Mouse (Mus musculus): Measurements from ENCODE around the gene Bmp8a. TPM values are rescaled to one million over a fixed set of nuclear protein-coding genes. Genes with fewer than 3 reads are reported as not detected.
"Not testable (repeated sequence)": the region's sequence is repeated elsewhere in the genome, so short reads cannot be mapped to it uniquely, and the experiment has no call there.

Bmp8a gene
- total RNA-seq, 2 experiments from 2014 or later = not detected

GRCm38 (mm10) chr4:123293661-123294443, 49.2 kb downstream of the Bmp8a start:
- no peak for ATAC-seq (replicated peaks; ENCODE audit: low FRiP score, poor library complexity, severe bottlenecking)

DNA sequence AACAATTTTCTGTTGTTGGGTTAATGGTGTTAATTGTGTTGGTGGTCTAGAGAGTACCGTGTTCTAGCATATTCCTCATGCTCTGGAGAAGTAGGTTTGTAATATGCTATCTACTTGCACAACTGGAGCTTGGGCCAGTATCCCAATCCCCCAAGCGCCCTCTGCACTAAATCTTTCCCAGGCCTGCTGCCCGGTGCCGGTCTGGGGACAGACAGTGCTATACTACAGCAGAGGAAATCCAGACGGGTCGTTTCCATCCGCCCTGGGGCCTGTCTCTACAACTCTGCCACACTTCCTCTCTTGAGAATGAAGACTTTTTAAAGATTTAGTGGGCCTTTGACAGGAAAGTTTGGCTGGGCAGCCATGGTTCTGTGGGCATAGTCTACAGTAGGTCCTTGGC, 50.1 kb downstream of the Bmp8a start:
- no peak for ATAC-seq (replicated peaks; ENCODE audit: low FRiP score, poor library complexity, severe bottlenecking)

DNA sequence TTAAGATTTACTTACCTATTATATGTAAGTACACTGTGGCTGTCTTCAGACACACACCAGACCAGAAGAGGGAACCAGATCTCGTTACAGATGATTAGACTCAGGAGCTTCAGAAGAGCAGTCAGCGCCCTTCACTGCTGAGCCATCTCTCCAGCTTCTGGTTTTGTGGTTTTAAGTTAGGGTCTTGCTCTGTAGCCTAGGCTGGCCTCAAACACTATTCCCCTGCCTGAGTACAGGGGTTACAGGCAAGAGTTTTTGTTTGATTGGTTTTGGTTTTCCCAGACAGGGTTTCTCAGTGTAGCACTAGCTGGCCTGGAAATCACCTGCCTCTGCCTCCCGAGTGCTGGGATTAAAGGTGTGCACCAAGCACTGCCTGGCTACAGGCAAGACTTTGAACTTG, 50.7 kb downstream of the Bmp8a start:
- no peak for ATAC-seq (replicated peaks; ENCODE audit: low FRiP score, poor library complexity, severe bottlenecking)

DNA sequence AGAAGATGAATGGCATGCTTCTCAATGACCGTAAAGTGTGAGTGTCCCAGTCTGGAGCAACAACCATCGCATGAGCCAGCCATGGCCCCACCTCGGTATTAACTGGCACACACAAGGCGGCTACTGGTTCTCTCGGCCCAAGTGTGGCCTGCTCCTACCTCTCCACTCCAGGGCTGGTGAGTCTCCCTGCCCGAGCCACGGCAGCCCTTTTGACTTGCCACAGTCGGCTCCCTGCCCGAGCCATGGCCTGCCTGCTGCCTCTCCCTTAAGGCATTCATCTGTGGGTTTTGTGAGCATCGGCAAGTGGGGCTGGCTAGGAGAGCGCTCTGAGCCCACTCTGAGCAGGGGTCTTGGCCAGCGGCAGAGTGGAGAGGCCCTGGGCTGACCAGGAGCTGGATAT, 54.0 kb downstream of the Bmp8a start:
- no peak for ATAC-seq (replicated peaks; ENCODE audit: low FRiP score, poor library complexity, severe bottlenecking)

- peak; percentile 68 for ATAC-seq (replicated peaks; ENCODE audit: low FRiP score, poor library complexity, severe bottlenecking)
Observed at GRCm38 (mm10) chr4:123286790-123287189, 56.3 kb downstream of the Bmp8a start.

DNA sequence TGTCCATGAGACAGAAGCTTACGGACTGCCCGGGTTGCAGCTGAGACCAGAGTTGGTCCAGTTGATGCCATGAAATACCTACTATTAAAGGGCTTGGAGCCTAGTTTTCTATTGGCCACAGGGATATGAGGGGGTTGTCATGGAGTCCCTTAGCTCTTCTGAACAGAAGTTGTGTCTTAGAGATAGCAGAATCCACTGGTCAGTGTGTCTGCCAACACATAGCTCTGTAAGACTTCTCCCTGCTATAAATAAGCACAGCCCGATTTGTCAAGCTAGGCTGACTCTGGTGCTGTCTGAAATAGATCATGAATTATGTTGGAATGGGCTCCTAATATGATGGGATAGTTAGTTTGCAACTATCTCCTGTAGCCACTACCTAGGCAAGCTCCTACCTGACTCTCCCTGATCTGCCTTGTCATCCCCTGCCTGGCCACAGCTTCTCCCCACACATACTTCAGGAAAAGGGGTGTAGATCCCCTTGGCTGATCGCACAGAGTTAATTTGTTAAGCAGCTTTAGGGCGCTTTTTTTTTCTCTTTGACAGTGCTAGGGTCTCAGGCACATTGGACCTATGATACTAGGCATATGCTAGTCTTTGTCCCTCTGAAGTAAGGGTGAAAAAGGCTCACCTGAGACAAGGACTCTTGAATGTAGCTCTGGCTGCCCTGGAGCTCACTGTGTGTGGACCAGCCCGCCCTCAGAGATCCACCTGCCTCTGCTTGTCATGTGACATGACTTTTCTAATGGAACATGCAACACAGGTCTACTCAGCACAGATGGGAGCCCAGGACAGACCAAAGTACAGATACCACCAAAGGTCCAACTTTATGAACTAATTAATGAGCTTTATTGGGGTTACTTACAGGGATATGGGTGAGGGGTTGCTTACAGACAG, 58.1 kb downstream of the Bmp8a start:
- peak; percentile 57 for ATAC-seq (replicated peaks; ENCODE audit: low FRiP score, poor library complexity, severe bottlenecking)

GRCm38 (mm10) chr4:123283675-123284064, 59.4 kb downstream of the Bmp8a start:
- not testable (repeated sequence) for ATAC-seq (replicated peaks; ENCODE audit: low FRiP score, poor library complexity, severe bottlenecking)

DNA sequence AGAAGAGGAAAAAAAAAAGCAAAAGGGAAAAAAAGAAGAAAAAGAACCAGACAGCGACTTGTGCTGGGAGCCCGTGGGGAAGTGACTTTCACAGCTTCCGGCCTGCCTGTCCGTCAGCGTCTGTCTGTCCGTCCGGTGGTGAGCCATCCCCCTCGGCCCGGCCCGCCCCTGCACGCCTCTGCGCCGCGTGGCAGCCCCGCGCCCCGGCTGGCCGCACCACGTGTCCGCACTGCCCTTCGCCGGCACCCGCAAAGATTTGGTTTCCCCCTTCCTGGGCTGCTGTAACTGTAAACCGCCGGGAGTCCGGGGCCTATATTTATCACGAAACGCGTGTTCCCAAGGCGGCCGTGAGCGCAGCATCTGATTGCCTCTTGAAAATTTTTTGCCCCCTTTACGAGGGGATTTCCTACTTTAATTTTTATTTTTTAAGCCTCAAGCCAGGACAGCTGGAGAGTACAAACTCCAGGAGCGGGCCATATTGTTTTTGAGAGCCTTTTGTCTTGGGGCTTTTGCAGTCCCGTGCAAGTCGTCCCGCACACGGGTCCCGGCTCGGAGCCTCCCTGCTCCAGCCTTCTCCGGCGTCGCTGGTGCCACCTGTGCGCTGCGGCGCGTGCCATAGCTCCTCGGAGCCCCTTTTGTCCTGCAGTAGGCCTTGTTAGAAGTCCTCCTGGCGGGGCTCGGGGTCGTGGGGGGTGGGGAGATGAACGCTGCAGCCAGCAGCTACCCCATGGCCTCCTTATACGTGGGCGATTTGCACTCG, 60.0 kb downstream of the Bmp8a start:
- not testable (repeated sequence) for ATAC-seq (replicated peaks; ENCODE audit: low FRiP score, poor library complexity, severe bottlenecking)

DNA sequence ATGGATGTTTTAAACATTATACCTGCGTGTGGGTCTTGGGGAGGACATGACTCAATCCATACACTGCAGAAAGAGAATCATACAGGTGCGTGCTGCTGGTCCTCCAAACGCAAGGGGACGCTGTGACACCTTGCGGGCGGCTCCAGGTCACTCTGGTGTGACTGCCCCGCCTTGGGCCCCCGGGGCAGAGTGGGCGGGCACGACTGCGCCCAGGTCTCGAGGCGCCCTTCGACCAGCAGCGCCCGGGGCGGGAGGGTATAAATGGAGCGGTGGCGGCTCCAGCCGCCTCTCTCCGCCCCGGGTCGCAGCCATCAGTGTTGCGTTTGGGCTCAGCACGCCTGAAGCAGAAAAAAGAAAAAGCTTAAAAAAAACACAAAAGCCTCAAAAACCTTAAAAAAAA, 60.6 kb downstream of the Bmp8a start:
- peak; percentile 74 for ATAC-seq (replicated peaks; ENCODE audit: low FRiP score, poor library complexity, severe bottlenecking)

DNA sequence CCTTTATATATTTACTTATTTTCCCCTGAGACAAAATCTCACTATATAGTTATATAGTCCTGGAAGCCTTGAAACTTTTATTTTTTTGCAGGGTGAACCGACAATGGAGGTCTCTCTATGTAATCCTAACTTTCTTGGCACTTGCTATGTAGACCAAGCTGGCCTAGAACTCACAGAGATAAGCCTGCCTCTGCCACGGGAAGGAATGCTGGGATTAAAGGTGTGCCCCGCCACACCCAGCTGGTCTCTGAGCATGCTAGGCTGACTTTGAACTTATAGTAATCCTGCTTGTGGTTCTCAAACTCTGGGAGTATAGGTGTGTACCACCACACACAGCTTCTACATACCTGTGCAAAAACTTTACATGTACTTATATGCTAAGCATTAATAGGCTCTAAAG, 62.9 kb downstream of the Bmp8a start:
- no peak; the same call in 1 of the 2 replicates for ATAC-seq (replicated peaks; ENCODE audit: low FRiP score, poor library complexity, severe bottlenecking)

DNA sequence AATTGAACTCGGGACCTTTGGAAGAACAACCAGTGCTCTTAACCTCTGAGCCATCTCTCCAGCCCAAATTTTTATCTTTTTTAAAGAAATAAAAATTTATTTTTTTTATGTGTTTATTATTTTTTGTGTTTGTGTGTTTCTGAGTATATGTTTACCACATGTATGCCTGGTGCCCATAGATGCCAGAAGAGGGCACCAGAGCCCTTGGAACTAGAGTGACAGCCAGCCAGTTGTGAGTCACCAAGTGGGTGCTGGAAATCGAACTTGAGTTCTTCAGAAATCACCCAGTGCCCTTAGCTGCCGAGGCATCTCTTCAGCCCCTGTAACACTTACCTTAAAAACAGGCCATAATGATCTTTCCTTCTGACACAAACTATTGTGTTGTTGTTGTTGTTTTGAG, 72.0 kb downstream of the Bmp8a start:
- no peak for ATAC-seq (replicated peaks; ENCODE audit: low FRiP score, poor library complexity, severe bottlenecking)

Other genes starting within 250 kb of the Bmp8a start
- 0.19 TPM in 1 of 2 replicates, not detected in the other for gene Bmp8b, start 238.1 kb downstream of the Bmp8a start, total RNA-seq (2015; ENCODE audit: low replicate concordance)
- 0.28 TPM in 1 of 2 replicates, not detected in the other for gene Bmp8b, start 238.1 kb downstream of the Bmp8a start, total RNA-seq (2017; ENCODE audit: low replicate concordance)
- not detected in 2 replicates for gene Oxct2b, start 227.0 kb downstream of the Bmp8a start, total RNA-seq (2015; ENCODE audit: low replicate concordance)
- gene Oxct2b, start 227.0 kb downstream of the Bmp8a start, total RNA-seq (2017; ENCODE audit: low replicate concordance) = not detected in 2 replicates
- 5.2 and 5.6 TPM in 2 replicates for gene Ppie, start 203.3 kb downstream of the Bmp8a start, total RNA-seq (2015; ENCODE audit: low replicate concordance)
- gene Ppie, start 203.3 kb downstream of the Bmp8a start, total RNA-seq (2017; ENCODE audit: low replicate concordance) = 4.3 and 15.4 TPM in 2 replicates
- gene Hpcal4, start 160.0 kb downstream of the Bmp8a start, total RNA-seq (2015; ENCODE audit: low replicate concordance) = not detected in 2 replicates
- not detected in 2 replicates for gene Hpcal4, start 160.0 kb downstream of the Bmp8a start, total RNA-seq (2017; ENCODE audit: low replicate concordance)
- not detected in 2 replicates for gene Nt5c1a, start 141.7 kb downstream of the Bmp8a start, total RNA-seq (2015; ENCODE audit: low replicate concordance)
- gene Nt5c1a, start 141.7 kb downstream of the Bmp8a start, total RNA-seq (2017; ENCODE audit: low replicate concordance) = not detected in 2 replicates
- 0.21 TPM in 1 of 2 replicates, not detected in the other for gene Heyl, start 109.7 kb downstream of the Bmp8a start, total RNA-seq (2015; ENCODE audit: low replicate concordance)
- not detected in 2 replicates for gene Heyl, start 109.7 kb downstream of the Bmp8a start, total RNA-seq (2017; ENCODE audit: low replicate concordance)
- 139 and 182 TPM in 2 replicates for gene Pabpc4, start 80.9 kb downstream of the Bmp8a start, total RNA-seq (2015; ENCODE audit: low replicate concordance)
- gene Pabpc4, start 80.9 kb downstream of the Bmp8a start, total RNA-seq (2017; ENCODE audit: low replicate concordance) = 218 and 250 TPM in 2 replicates
- not detected in 2 replicates for gene Oxct2a, start 19.6 kb downstream of the Bmp8a start, total RNA-seq (2015; ENCODE audit: low replicate concordance)
- gene Oxct2a, start 19.6 kb downstream of the Bmp8a start, total RNA-seq (2017; ENCODE audit: low replicate concordance) = not detected in 2 replicates